Mouse (Mus musculus) embryonic facial prominence, embryonic 10.5 days (tissue): ENCODE measurements around the gene Slc22a7. TPM values are rescaled to one million over a fixed set of nuclear protein-coding genes. Genes with fewer than 3 reads are reported as not detected.

ENCODE experiments used
- DNase-seq: peaks from one replicate; pipeline ENCODE4 v3.0.0-alpha.2; 2017; ENCODE audit warnings: low spot score
- H3K27ac ChIP-seq: fragments of 300-500 bp; sonication (generic); replicated peaks from 2 replicates; pipeline ENCODE4 v1.5.1; 2016; ENCODE audit warnings: mild to moderate bottlenecking
- H3K27me3 ChIP-seq: fragments of 300-500 bp; sonication (generic); replicated peaks from 2 replicates; pipeline ENCODE4 v1.6.1; 2016; ENCODE audit warnings: low read depth, mild to moderate bottlenecking; ENCODE audit not compliant: poor library complexity, severe bottlenecking
- H3K36me3 ChIP-seq: fragments of 300-500 bp; sonication (generic); replicated peaks from 2 replicates; pipeline ENCODE4 v1.6.1; 2016; ENCODE audit warnings: mild to moderate bottlenecking, moderate library complexity
- H3K4me1 ChIP-seq: fragments of 300-500 bp; sonication (generic); 2 replicates; pipeline ENCODE4 v1.6.1; 2016
- H3K4me3 ChIP-seq: fragments of 300-500 bp; sonication (generic); 2 replicates; pipeline ENCODE4 v1.5.1; 2016; ENCODE audit warnings: mild to moderate bottlenecking, moderate library complexity
- H3K9me3 ChIP-seq: fragments of 300-500 bp; sonication (generic); 2 replicates; pipeline ENCODE4 v1.6.1; 2016; ENCODE audit warnings: mild to moderate bottlenecking
- WGBS: fragments of 180-500 bp; shearing (Covaris S2); methylation state at CpG from one replicate; pipeline ENCODE4 v1.1.7; 2016; 5-methylcytosine and 5-hydroxymethylcytosine counted together
- polyA plus RNA-seq: library from polyadenylated mRNA; unstranded; fragments of >200 nt; fragmentation: Nextera tagmentation; extraction: Ambion mirVana; gene quantifications from 2 replicates; pipeline ENCODE4 v1.2.1, GENCODE M21; 2016

The Slc22a7 gene
- not detected in 2 replicates for polyA plus RNA-seq

DNA sequence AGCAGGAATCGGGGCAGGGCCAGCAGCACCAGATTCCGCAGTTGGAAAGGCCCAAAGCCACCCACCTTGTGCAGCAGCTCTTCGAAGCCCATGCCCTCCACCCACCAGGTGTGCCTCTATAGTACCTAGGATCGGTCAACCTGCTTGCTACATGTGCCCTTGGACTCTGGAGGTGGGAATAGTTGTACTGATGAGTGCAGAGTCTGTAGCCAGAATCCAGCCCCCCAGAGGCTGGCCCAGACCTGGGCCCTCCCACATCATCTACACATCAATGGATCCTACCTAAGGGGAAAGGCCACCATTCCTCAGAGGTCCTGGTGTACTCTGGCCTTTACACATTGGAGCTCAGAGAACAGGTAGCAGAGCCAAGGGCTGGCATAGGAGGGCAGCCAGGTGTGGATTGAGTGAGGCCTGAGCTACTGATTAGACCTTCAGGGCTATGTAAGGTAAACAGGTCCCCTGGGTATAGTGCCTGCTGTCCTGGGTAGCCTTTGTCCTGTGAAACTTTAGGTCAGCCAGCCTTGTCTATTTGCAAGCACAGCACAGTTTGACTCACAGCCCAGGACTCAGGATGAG, at the start of gene Slc22a7:
Gene Slc22a7, minus strand, starts transcription at position 160 of the 576 bp plus-strand sequence.
- DNase-seq, result no peak

DNA sequence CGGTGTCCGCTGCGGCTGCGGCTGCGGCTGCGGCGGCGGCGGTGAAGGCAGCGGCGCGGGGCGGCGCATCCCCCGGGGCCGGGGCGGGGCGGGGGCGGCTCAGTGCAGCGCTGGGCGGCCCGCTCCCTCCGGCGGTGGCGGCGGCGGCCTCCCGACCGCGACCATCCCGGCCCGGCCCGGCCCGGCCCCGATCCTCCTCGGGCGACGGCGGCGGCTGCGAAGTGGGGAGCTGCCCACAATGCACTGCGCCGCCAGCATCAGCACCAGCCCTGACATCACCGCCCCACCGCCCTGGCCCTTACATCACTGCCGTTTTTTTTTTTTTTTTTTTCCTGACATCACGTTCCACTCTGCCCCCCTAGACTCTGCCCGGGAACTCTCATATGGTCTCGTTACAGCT, 49.2 kb upstream of the Slc22a7 start, which contains the start of gene Ttbk1:
Gene Ttbk1, minus strand, starts transcription at position 245 of the 400 bp plus-strand sequence.
- H3K27ac ChIP-seq, result peak within 1 kb of the TSS; percentile 70
- no peaks in the 10 kb centered on the region for H3K36me3 ChIP-seq
- H3K4me1 ChIP-seq, result peaks cover 27% of the 10 kb centered on the region
- H3K9me3 ChIP-seq, result no peaks in the 10 kb centered on the region
- peak within 1 kb of the TSS; percentile 66 for H3K4me3 ChIP-seq
- WGBS, result 3% methylated on average over 48 of the region's 49 CpGs
- peaks cover 89% of the 10 kb centered on the region for H3K27me3 ChIP-seq
- DNase-seq, result peak; percentile 40

More for the DNA sequence above, at the start of gene Slc22a7:
- Histone ChIP-seq H3K4me1 (peaks cover 35% of the 10 kb centered on the region), H3K27me3 (peaks cover 75% of the 10 kb centered on the region), H3K4me3 (no peak within 1 kb of the TSS), H3K36me3 (no peaks in the 10 kb centered on the region), H3K9me3 (no peaks in the 10 kb centered on the region), H3K27ac (no peak within 1 kb of the TSS)
- 80% methylated on average over 4 of the region's 4 CpGs for WGBS

GRCm38 (mm10) chr17:46486995-46487394, 48.7 kb upstream of the Slc22a7 start:
- H3K27me3 ChIP-seq, result peaks cover 86% of the 10 kb centered on the region
- H3K4me3 ChIP-seq, result peak overlapping the region; percentile 66
- WGBS, result 2% methylated on average over 22 of the region's 22 CpGs
- DNase-seq, result peak; percentile 35
- H3K9me3 ChIP-seq, result no peaks in the 10 kb centered on the region
- H3K4me1 ChIP-seq, result peaks cover 27% of the 10 kb centered on the region
- H3K27ac ChIP-seq, result peak overlapping the region; percentile 70
- no peaks in the 10 kb centered on the region for H3K36me3 ChIP-seq

- H3K4me3 ChIP-seq, result peak overlapping the region; percentile 54
- peaks cover 27% of the 10 kb centered on the region for H3K4me1 ChIP-seq
- 11% methylated on average over 6 of the region's 6 CpGs for WGBS
- no peaks in the 10 kb centered on the region for H3K9me3 ChIP-seq
- H3K27me3 ChIP-seq, result peaks cover 90% of the 10 kb centered on the region
- H3K27ac ChIP-seq, result no peak overlapping the region
- no peaks in the 10 kb centered on the region; the same call in 1 of the 2 replicates for H3K36me3 ChIP-seq
- no peak for DNase-seq
Observed at GRCm38 (mm10) chr17:46484461-46484875, 46.2 kb upstream of the Slc22a7 start.

GRCm38 (mm10) chr17:46484021-46484431, 45.8 kb upstream of the Slc22a7 start:
- Histone ChIP-seq H3K4me3 (peak overlapping the region; percentile 54), H3K9me3 (no peaks in the 10 kb centered on the region), H3K27me3 (peaks cover 89% of the 10 kb centered on the region), H3K36me3 (no peaks in the 10 kb centered on the region; the same call in 1 of the 2 replicates), H3K4me1 (peaks cover 27% of the 10 kb centered on the region), H3K27ac (peak overlapping the region; percentile 32; the same call in 1 of the 2 replicates)
- DNase-seq, result peak; percentile 23
- 2% methylated on average over 13 of the region's 13 CpGs for WGBS

- no peaks in the 10 kb centered on the region; the same call in 1 of the 2 replicates for H3K36me3 ChIP-seq
- 1% methylated on average over 16 of the region's 16 CpGs for WGBS
- peaks cover 89% of the 10 kb centered on the region for H3K27me3 ChIP-seq
- H3K4me1 ChIP-seq, result peaks cover 27% of the 10 kb centered on the region
- no peaks in the 10 kb centered on the region for H3K9me3 ChIP-seq
- DNase-seq, result peak; percentile 59
- H3K27ac ChIP-seq, result peak overlapping the region; percentile 32; the same call in 1 of the 2 replicates
- H3K4me3 ChIP-seq, result peak overlapping the region; percentile 54
Observed at GRCm38 (mm10) chr17:46483561-46484001, 45.3 kb upstream of the Slc22a7 start.

GRCm38 (mm10) chr17:46477286-46477685, 39.0 kb upstream of the Slc22a7 start:
- Histone ChIP-seq H3K4me3 (no peak overlapping the region), H3K4me1 (no peaks in the 10 kb centered on the region), H3K27me3 (peaks cover 46% of the 10 kb centered on the region), H3K36me3 (no peaks in the 10 kb centered on the region; the same call in 1 of the 2 replicates), H3K27ac (no peak overlapping the region), H3K9me3 (no peaks in the 10 kb centered on the region)
- no peak for DNase-seq
- 88% methylated on average over 15 of the region's 15 CpGs for WGBS

DNA sequence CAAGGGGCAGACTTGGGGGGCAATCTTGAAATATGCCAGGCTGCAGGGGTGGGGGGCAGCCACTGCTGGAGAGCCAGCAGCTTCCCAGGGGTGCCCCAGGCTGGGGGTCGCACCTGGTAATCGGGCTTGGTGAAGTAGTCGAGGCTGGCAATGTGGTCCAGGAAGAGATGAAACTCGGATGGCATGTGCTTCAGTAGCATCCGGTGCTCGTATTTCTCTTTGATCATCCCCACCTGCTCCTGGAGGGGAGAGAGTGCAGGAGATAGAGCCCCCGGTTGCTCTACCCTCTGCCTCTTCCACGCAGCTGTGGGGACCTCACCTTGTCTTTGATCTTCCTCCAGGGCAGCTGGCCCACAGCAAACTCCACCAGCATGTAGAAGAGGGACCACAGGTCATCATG, 38.3 kb upstream of the Slc22a7 start:
- Histone ChIP-seq H3K9me3 (no peaks in the 10 kb centered on the region), H3K36me3 (no peaks in the 10 kb centered on the region; the same call in 1 of the 2 replicates), H3K27ac (no peak overlapping the region), H3K27me3 (peaks cover 45% of the 10 kb centered on the region), H3K4me3 (no peak overlapping the region), H3K4me1 (no peaks in the 10 kb centered on the region)
- no peak for DNase-seq
- whole genome bisulfite sequencing, result 78% methylated on average over 8 of the region's 8 CpGs

DNA sequence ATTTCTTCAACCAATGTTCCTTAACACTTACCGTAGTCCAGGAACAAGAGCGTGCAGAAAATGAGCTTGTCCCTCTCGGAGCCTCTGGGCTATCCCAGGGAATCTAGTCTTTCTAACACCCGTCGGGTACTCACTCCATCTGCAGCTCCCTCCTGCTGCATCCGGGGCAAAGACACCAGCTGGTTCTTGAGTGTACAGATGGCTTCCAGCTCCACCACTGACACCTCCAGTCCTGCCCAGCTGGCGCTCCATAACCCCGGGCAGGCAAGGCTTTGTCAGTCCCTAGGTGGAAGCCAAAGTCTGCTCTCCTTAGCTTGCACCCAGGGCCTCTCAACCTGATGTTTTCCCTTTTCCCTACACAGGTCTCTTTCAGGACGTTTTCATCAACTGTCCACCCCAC, 29.6 kb upstream of the Slc22a7 start:
- Histone ChIP-seq H3K27ac (no peak overlapping the region), H3K4me1 (peaks cover 23% of the 10 kb centered on the region), H3K27me3 (peaks cover 17% of the 10 kb centered on the region), H3K4me3 (no peak overlapping the region), H3K9me3 (no peaks in the 10 kb centered on the region), H3K36me3 (peaks cover 12% of the 10 kb centered on the region; the same call in 1 of the 2 replicates)
- 72% methylated on average over 9 of the region's 9 CpGs for WGBS
- no peak for DNase-seq

- WGBS, result 83% methylated on average over 5 of the region's 5 CpGs
- DNase-seq, result no peak
- no peaks in the 10 kb centered on the region for H3K9me3 ChIP-seq
- no peak overlapping the region for H3K4me3 ChIP-seq
- peaks cover 71% of the 10 kb centered on the region for H3K27me3 ChIP-seq
- peaks cover 30% of the 10 kb centered on the region for H3K4me1 ChIP-seq
- H3K27ac ChIP-seq, result no peak overlapping the region
- H3K36me3 ChIP-seq, result peaks cover 2% of the 10 kb centered on the region; the same call in 1 of the 2 replicates
Observed at GRCm38 (mm10) chr17:46462226-46462625, 24.0 kb upstream of the Slc22a7 start.

GRCm38 (mm10) chr17:46461347-46461746, 23.1 kb upstream of the Slc22a7 start:
- DNase-seq, result no peak
- H3K27ac ChIP-seq, result no peak overlapping the region
- WGBS, result 12% methylated on average over 8 of the region's 8 CpGs
- no peaks in the 10 kb centered on the region for H3K36me3 ChIP-seq
- H3K27me3 ChIP-seq, result peaks cover 77% of the 10 kb centered on the region
- no peaks in the 10 kb centered on the region for H3K9me3 ChIP-seq
- peaks cover 28% of the 10 kb centered on the region for H3K4me1 ChIP-seq
- peak overlapping the region; percentile 53 for H3K4me3 ChIP-seq

GRCm38 (mm10) chr17:46460673-46461072, 22.4 kb upstream of the Slc22a7 start:
- H3K9me3 ChIP-seq, result no peaks in the 10 kb centered on the region
- under 1% methylated on average over 32 of the region's 32 CpGs for WGBS
- H3K4me3 ChIP-seq, result peak overlapping the region; percentile 53
- peaks cover 34% of the 10 kb centered on the region for H3K4me1 ChIP-seq
- no peaks in the 10 kb centered on the region for H3K36me3 ChIP-seq
- H3K27ac ChIP-seq, result no peak overlapping the region
- peaks cover 80% of the 10 kb centered on the region for H3K27me3 ChIP-seq
- DNase-seq, result peak; percentile 45

GRCm38 (mm10) chr17:46458439-46458838, 20.2 kb upstream of the Slc22a7 start:
- Histone ChIP-seq H3K4me3 (no peak overlapping the region), H3K27ac (no peak overlapping the region), H3K27me3 (peaks cover 98% of the 10 kb centered on the region), H3K36me3 (no peaks in the 10 kb centered on the region), H3K9me3 (no peaks in the 10 kb centered on the region), H3K4me1 (peaks cover 57% of the 10 kb centered on the region)
- 25% methylated on average over 3 of the region's 3 CpGs for WGBS
- DNase-seq, result no peak
